Mouse (Mus musculus): ENCODE results near the gene Itgb1. TPM values are rescaled to one million over a fixed set of nuclear protein-coding genes. Genes with fewer than 3 reads are reported as not detected.
A peak's percentile ranks its signal among the peaks of the same experiment; 100 is the strongest.

Itgb1 gene
- polyA plus RNA-seq, 1 experiment from 2014 or later, result 88.0 TPM

- peaks cover 36% of the 10 kb centered on the region for H3K4me1 ChIP-seq (replicated peaks)
- 80% methylated on average over 3 of the region's 3 CpGs for WGBS
- no peak for ATAC-seq (ENCODE audit: low FRiP score, low read depth)
- no peaks in the 10 kb centered on the region for H3K9me3 ChIP-seq
- H3K27me3 ChIP-seq, result no peaks in the 10 kb centered on the region
- no peak overlapping the region for H3K4me3 ChIP-seq
- H3K36me3 ChIP-seq, result no peaks in the 10 kb centered on the region
- 0 out of 2 replicates have a peak overlapping the region, but pooled peaks have one; percentile 28 for H3K4me2 ChIP-seq
- no peak overlapping the region for H3K9ac ChIP-seq
- no peak overlapping the region for H3K27ac ChIP-seq (replicated peaks)
Observed at GRCm38 (mm10) chr8:128688679-128689078, 3.2 kb downstream of the Itgb1 start.

- Histone ChIP-seq H3K27me3 (no peaks in the 10 kb centered on the region), H3K36me3 (no peaks in the 10 kb centered on the region), H3K4me3 (no peak overlapping the region), H3K9me3 (no peaks in the 10 kb centered on the region), H3K4me2 (no peak overlapping the region), H3K9ac (no peak overlapping the region), H3K27ac (replicated peaks) (no peak overlapping the region), H3K4me1 (replicated peaks) (peaks cover 36% of the 10 kb centered on the region)
- ATAC-seq (ENCODE audit: low FRiP score, low read depth), result no peak
- 81% methylated on average over 1 of the region's 1 CpGs for WGBS
Observed at GRCm38 (mm10) chr8:128690056-128690455, 4.6 kb downstream of the Itgb1 start.

- no peaks in the 10 kb centered on the region for H3K36me3 ChIP-seq
Observed at GRCm38 (mm10) chr8:128696701-128697397, 11.4 kb downstream of the Itgb1 start.

GRCm38 (mm10) chr8:128697945-128698344 lies 12.5 kb downstream of the Itgb1 start:
- Histone ChIP-seq H3K27ac (replicated peaks) (no peak overlapping the region), H3K4me3 (no peak overlapping the region), H3K36me3 (no peaks in the 10 kb centered on the region), H3K9ac (no peak overlapping the region), H3K4me1 (replicated peaks) (peaks cover 6% of the 10 kb centered on the region; the same call in 1 of the 2 replicates), H3K4me2 (no peak overlapping the region), H3K27me3 (no peaks in the 10 kb centered on the region), H3K9me3 (no peaks in the 10 kb centered on the region)
- ATAC-seq (ENCODE audit: low FRiP score, low read depth), result no peak
- WGBS, result 79% methylated on average over 3 of the region's 3 CpGs

More at GRCm38 (mm10) chr8:128696701-128697397, 11.4 kb downstream of the Itgb1 start:
- Histone ChIP-seq H3K27ac (replicated peaks) (no peak overlapping the region), H3K27me3 (no peaks in the 10 kb centered on the region), H3K4me1 (replicated peaks) (peaks cover 10% of the 10 kb centered on the region; the same call in 1 of the 2 replicates), H3K4me3 (no peak overlapping the region), H3K9ac (no peak overlapping the region), H3K4me2 (no peak overlapping the region), H3K9me3 (no peaks in the 10 kb centered on the region)
- ATAC-seq (ENCODE audit: low FRiP score, low read depth), result no peak
- 96% methylated on average over 1 of the region's 1 CpGs for WGBS

GRCm38 (mm10) chr8:128704376-128704775 lies 18.9 kb downstream of the Itgb1 start:
- H3K4me2 ChIP-seq, result no peak overlapping the region
- no peak overlapping the region for H3K9ac ChIP-seq
- H3K36me3 ChIP-seq, result peaks cover 6% of the 10 kb centered on the region
- H3K27me3 ChIP-seq, result no peaks in the 10 kb centered on the region
- WGBS, result 85% methylated on average over 1 of the region's 1 CpGs
- H3K4me1 ChIP-seq (replicated peaks), result no peaks in the 10 kb centered on the region
- no peaks in the 10 kb centered on the region for H3K9me3 ChIP-seq
- no peak overlapping the region for H3K27ac ChIP-seq (replicated peaks)
- no peak for ATAC-seq (ENCODE audit: low FRiP score, low read depth)
- H3K4me3 ChIP-seq, result no peak overlapping the region

GRCm38 (mm10) chr8:128704836-128705235 lies 19.4 kb downstream of the Itgb1 start:
- peaks cover 6% of the 10 kb centered on the region for H3K36me3 ChIP-seq
- no peaks in the 10 kb centered on the region for H3K27me3 ChIP-seq
- H3K4me1 ChIP-seq (replicated peaks), result no peaks in the 10 kb centered on the region
- WGBS, result 87% methylated on average over 2 of the region's 2 CpGs
- no peak overlapping the region for H3K27ac ChIP-seq (replicated peaks)
- no peak overlapping the region for H3K4me3 ChIP-seq
- no peak for ATAC-seq (ENCODE audit: low FRiP score, low read depth)
- H3K9me3 ChIP-seq, result no peaks in the 10 kb centered on the region
- no peak overlapping the region for H3K4me2 ChIP-seq
- no peak overlapping the region for H3K9ac ChIP-seq

GRCm38 (mm10) chr8:128709261-128709660 lies 23.8 kb downstream of the Itgb1 start:
- no peak for ATAC-seq (ENCODE audit: low FRiP score, low read depth)
- WGBS, result 51% methylated on average over 3 of the region's 3 CpGs

GRCm38 (mm10) chr8:128716184-128716583 lies 30.7 kb downstream of the Itgb1 start:
- no peak for ATAC-seq (ENCODE audit: low FRiP score, low read depth)
- Histone ChIP-seq H3K4me2 (no peak overlapping the region), H3K4me3 (no peak overlapping the region), H3K4me1 (replicated peaks) (no peaks in the 10 kb centered on the region), H3K27ac (replicated peaks) (no peak overlapping the region), H3K9me3 (no peaks in the 10 kb centered on the region), H3K9ac (no peak overlapping the region), H3K36me3 (peaks cover 63% of the 10 kb centered on the region), H3K27me3 (no peaks in the 10 kb centered on the region)

More at GRCm38 (mm10) chr8:128709261-128709660, 23.8 kb downstream of the Itgb1 start:
- Histone ChIP-seq H3K4me2 (no peak overlapping the region), H3K9me3 (no peaks in the 10 kb centered on the region), H3K27ac (replicated peaks) (no peak overlapping the region), H3K9ac (no peak overlapping the region), H3K4me1 (replicated peaks) (no peaks in the 10 kb centered on the region), H3K36me3 (peaks cover 31% of the 10 kb centered on the region), H3K4me3 (no peak overlapping the region), H3K27me3 (no peaks in the 10 kb centered on the region)

GRCm38 (mm10) chr8:128724819-128725218 lies 39.4 kb downstream of the Itgb1 start:
- Histone ChIP-seq H3K4me2 (no peak overlapping the region), H3K36me3 (peaks cover 48% of the 10 kb centered on the region), H3K9ac (no peak overlapping the region), H3K4me3 (no peak overlapping the region), H3K4me1 (replicated peaks) (no peaks in the 10 kb centered on the region), H3K27me3 (no peaks in the 10 kb centered on the region), H3K27ac (replicated peaks) (no peak overlapping the region), H3K9me3 (no peaks in the 10 kb centered on the region)
- ATAC-seq (ENCODE audit: low FRiP score, low read depth), result peak; percentile 86
- WGBS, result 69% methylated on average over 1 of the region's 1 CpGs

- H3K9me3 ChIP-seq, result no peaks in the 10 kb centered on the region
- no peak overlapping the region for H3K27ac ChIP-seq (replicated peaks)
- no peaks in the 10 kb centered on the region for H3K27me3 ChIP-seq
- no peaks in the 10 kb centered on the region for H3K4me1 ChIP-seq (replicated peaks)
- no peak for ATAC-seq (ENCODE audit: low FRiP score, low read depth)
- H3K4me2 ChIP-seq, result no peak overlapping the region
- H3K36me3 ChIP-seq, result peaks cover 41% of the 10 kb centered on the region
- no peak overlapping the region for H3K9ac ChIP-seq
- H3K4me3 ChIP-seq, result no peak overlapping the region
- WGBS, result 50% methylated on average over 1 of the region's 1 CpGs
Observed at GRCm38 (mm10) chr8:128727213-128727612, 41.8 kb downstream of the Itgb1 start.

- WGBS, result 20% methylated on average over 2 of the region's 2 CpGs
- ATAC-seq (ENCODE audit: low FRiP score, low read depth), result peak; percentile 82
- no peaks in the 10 kb centered on the region for H3K27me3 ChIP-seq
- H3K4me1 ChIP-seq (replicated peaks), result no peaks in the 10 kb centered on the region
- H3K4me2 ChIP-seq, result no peak overlapping the region
- H3K4me3 ChIP-seq, result no peak overlapping the region
- no peaks in the 10 kb centered on the region for H3K9me3 ChIP-seq
- no peak overlapping the region for H3K9ac ChIP-seq
- peaks cover 41% of the 10 kb centered on the region for H3K36me3 ChIP-seq
- peak overlapping the region; percentile 7; the same call in 1 of the 2 replicates for H3K27ac ChIP-seq (replicated peaks)
Observed at GRCm38 (mm10) chr8:128732254-128732653, 46.8 kb downstream of the Itgb1 start.

- H3K9ac ChIP-seq, result no peak overlapping the region
- ATAC-seq (ENCODE audit: low FRiP score, low read depth), result no peak
- H3K27me3 ChIP-seq, result no peaks in the 10 kb centered on the region
- no peak overlapping the region for H3K4me3 ChIP-seq
- no peaks in the 10 kb centered on the region for H3K9me3 ChIP-seq
- no peak overlapping the region for H3K27ac ChIP-seq (replicated peaks)
- no peak overlapping the region for H3K4me2 ChIP-seq
- 95% methylated on average over 3 of the region's 3 CpGs for WGBS
- H3K4me1 ChIP-seq (replicated peaks), result no peaks in the 10 kb centered on the region
- H3K36me3 ChIP-seq, result peaks cover 34% of the 10 kb centered on the region
Observed at GRCm38 (mm10) chr8:128734118-128734517, 48.7 kb downstream of the Itgb1 start.

GRCm38 (mm10) chr8:128735692-128736091 lies 50.2 kb downstream of the Itgb1 start:
- ATAC-seq (ENCODE audit: low FRiP score, low read depth), result no peak
- Histone ChIP-seq H3K36me3 (peaks cover 38% of the 10 kb centered on the region), H3K27me3 (no peaks in the 10 kb centered on the region), H3K4me2 (no peak overlapping the region), H3K4me1 (replicated peaks) (no peaks in the 10 kb centered on the region), H3K4me3 (no peak overlapping the region), H3K9me3 (no peaks in the 10 kb centered on the region), H3K27ac (replicated peaks) (no peak overlapping the region), H3K9ac (no peak overlapping the region)
- WGBS, result 94% methylated on average over 3 of the region's 3 CpGs
